Mouse (Mus musculus) common myeloid progenitor, adult 5-6 weeks (primary cell): ENCODE measurements around the gene Pkp1. TPM values are rescaled to one million over a fixed set of nuclear protein-coding genes. Genes with fewer than 3 reads are reported as not detected.

Experiments used
- ATAC-seq: replicated peaks from 2 replicates; pipeline ENCODE4 v1.8.0; 2016; ENCODE audit warnings: low read depth, mild to moderate bottlenecking, moderate TSS enrichment, inconsistent platforms; ENCODE audit not compliant: poor library complexity, severe bottlenecking
- total RNA-seq: library from RNA; stranded (forward); fragments of 200-1000, 187-1606 nt; gene quantifications from 2 replicates; pipeline ENCODE4 v1.2.3, GENCODE M21; 2017

The Pkp1 gene
- total RNA-seq: not detected in 2 replicates

- peak; percentile 36; the same call in 1 of the 2 replicates for ATAC-seq
Observed at GRCm38 (mm10) chr1:135918644-135919407, at the start of gene Pkp1. Pkp1 (minus strand) TSS chr1:135919207.

DNA sequence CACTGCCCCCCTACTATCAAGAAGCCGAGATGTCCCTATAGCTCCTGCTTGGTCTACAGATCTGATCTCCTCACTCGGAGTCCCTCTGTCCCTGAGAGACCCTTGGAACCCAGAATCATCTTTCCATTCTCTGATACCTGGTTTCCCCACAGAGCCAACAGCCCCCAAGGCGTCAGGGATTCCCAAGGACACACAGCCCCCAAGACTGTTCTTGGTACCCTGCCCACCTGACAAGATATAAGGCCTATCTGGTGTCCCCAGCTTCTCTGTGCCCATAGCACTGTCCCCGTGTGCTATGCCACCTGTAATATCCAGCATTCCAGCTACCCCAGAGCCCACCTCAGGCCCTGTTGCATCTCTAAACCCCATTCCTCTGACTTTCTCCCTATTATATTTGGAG, 48.7 kb upstream of the Pkp1 start:
- ATAC-seq: no peak

- ATAC-seq: no peak
Observed at GRCm38 (mm10) chr1:135964561-135964960, 45.6 kb upstream of the Pkp1 start.

DNA sequence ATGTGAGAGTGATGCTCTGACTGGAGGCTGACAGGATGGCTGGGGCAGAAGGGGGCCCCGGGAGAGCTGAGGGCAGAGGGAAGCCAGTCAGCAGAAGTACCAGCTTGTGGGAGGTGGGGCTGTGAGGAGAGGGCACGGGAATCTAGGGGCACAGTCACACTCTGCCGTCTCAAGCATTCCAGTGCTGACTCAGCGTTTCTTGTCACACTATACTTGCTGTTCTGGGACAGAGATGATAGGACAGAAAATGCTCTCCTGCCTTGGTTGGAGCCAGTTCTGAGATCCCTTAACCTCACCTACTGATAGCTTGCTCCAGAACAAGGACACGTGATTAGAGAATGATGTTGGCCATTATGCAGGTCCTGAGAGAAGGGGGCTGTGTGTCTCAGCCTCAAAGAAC, 44.2 kb upstream of the Pkp1 start:
- ATAC-seq: no peak

GRCm38 (mm10) chr1:135958483-135958882, 39.5 kb upstream of the Pkp1 start:
- peak; percentile 90 for ATAC-seq

DNA sequence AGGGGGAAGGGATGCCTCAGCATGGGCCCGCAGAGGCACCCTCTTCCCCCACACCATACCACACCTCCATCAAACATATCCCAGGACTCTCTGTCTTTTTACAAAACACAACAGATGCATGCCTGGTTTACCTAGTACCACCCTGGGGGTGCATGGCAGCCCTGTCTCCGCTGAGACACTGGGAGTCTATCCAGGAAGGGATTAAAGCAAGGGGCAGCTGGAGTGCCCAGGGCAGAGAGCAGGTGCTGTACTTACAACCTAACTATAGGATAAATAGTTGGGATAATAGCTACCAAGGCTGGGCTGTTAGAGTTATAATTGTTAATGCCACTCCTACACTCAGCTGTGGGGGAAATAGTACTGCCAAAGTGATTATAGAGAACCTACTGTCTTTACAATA, 29.9 kb upstream of the Pkp1 start:
- ATAC-seq: no peak

GRCm38 (mm10) chr1:135946247-135946646, 27.2 kb upstream of the Pkp1 start:
- no peak for ATAC-seq

GRCm38 (mm10) chr1:135945711-135946110, 26.7 kb upstream of the Pkp1 start:
- ATAC-seq: peak; percentile 57

DNA sequence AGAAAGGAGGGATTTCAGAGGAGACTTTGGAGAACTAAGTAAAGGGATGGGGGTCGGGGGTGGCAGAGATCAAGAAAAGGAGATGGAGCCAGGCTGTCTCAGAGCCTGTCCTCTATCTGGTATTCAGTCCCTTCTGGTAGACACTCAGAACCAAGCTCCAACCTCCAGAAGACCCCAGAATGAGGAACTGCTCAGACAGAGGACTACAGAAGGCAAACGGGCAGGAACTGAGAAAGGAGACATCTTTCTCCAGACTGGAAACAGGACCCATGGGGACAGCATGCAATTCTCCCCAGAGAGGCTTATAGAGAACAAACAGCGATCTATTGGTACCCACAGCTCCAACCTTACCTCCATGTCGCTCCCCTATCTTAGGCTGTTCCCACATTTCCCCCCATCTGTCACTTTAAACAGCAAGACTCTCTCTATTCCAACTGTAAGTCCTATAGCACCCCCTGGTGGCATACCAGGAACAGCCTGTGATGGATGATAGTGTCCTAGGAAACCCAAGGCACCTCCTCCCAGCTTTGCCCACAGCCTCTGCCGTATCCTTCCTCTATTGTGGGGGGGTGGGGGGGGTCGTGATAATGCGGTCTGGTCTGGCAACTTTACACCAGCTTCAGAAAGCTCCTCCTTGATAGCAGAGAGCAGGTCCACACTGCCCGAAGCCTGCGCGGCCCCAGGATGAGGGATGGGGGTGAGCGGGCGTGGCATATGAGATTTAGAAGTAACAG, 25.7 kb upstream of the Pkp1 start:
- peak; percentile 82 for ATAC-seq

DNA sequence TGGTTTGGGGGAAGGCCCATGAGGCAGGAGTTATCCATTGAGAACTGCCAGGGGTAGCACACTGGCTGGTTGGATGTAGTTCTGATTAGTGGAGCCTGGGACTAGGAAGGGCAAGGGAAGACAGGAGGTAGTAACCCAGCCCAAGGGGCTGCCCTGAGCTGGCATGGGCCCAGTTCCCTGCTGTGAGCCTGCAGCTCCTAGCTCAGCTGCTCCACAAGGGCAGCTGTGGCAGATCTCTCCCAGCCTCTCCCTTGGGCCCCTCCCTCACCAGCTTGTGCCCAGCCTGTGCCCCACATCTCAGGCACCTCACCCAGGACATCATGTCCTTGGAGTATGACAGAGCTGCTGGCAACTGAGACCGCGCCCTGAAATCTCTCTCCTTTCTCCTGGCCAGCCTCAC, 24.7 kb upstream of the Pkp1 start:
- no peak for ATAC-seq

GRCm38 (mm10) chr1:135942116-135942515, 23.1 kb upstream of the Pkp1 start:
- no peak for ATAC-seq

GRCm38 (mm10) chr1:135941259-135942006, 22.4 kb upstream of the Pkp1 start:
- peak; percentile 36; the same call in 1 of the 2 replicates for ATAC-seq

- ATAC-seq: no peak
Observed at GRCm38 (mm10) chr1:135936091-135936490, 17.1 kb upstream of the Pkp1 start.

GRCm38 (mm10) chr1:135933704-135934293, 14.8 kb upstream of the Pkp1 start:
- ATAC-seq: no peak

DNA sequence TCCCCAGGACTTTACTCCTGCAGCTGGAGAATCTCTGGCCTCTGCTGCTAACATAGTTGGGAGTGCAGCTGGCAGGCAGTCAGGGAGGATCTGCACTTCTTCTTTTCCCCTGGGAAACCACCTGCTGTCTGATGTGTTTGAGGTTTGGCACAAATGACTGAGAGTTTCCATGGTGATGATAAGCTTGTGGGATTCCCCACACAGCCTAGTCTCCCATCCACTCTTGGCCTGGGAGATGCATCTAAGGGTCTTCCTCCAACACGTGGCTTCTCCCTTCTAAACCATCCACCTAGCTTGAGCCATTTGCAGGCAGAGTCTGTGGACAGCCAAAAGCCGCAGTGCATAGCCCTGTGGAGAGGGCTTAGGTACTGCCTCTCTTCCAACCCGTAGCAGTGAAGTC, 10.9 kb upstream of the Pkp1 start:
- ATAC-seq: no peak

DNA sequence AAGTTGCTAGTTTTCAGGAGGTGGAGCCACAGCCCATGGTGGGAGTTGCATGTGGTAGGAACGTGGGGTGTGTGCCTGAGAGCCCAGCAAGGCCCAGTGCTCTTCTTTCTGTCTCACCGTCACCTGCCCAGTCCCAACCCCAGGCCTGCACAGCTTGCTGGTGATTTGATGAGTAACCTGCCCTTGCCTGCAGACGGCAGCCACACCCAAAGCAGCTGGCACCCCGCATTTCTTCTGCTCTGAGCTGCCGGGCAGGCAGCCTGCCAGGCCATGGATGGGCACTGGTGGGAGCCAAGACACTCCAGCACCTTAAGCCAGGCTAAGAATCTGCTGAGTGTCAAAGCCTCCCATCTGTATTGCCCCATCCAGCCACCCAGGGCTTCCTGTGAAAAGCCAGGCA, 6.8 kb upstream of the Pkp1 start:
- no peak for ATAC-seq

DNA sequence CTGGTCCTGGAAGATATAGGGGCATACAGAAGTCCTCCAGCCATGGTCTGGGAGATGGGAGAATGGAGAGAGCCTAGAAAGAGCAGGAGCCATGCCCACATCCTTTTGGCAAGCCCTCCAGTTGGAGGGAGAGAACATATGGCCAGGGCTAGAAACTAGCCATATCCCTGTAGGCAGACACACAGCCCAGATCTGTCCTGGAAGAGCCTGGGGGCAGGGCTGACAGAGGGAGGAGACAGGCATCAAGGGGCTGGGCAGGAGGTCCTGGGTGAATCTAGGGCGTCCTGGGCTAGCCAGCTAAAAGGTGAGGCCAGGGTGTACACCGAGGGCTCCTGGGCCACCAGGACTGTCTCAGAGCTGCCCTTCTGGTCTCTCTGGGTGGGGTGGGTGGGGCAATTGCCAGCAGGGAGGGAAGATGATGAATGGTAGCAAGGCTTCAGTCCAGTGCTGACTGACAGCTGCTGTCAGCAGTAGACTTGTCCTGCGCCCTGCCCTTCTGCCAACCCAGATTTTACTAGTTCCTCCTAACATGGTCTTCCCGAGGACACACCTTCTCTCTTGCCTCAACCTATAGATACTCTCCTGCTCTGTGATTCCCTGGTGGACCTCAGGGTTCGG, 5.5 kb upstream of the Pkp1 start:
- no peak for ATAC-seq

- ATAC-seq: no peak
Observed at GRCm38 (mm10) chr1:135923229-135923628, 4.2 kb upstream of the Pkp1 start.

DNA sequence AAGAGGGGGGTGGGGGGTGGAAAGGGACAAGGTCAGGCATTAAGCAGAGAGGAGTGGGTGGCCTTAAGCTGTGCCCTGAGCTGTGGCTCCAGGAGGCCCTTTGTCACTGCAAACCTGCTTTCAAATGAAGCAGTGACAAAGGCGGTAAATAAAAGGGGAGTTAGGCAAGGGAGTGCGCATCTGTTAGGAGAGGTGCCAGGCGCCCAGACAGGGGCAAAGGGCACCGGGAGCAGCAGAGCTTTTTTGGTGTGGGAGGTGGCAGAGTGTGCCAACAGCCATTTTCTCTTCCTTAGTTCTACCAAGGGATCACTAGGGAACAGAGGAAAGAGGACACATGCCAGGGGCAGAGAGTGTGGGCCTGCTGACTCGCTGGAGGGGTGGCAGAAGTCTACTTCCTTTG, 1.8 kb downstream of the Pkp1 start:
- ATAC-seq: no peak

- no peak for ATAC-seq
Observed at GRCm38 (mm10) chr1:135916486-135917058, 2.4 kb downstream of the Pkp1 start.
